Mouse (Mus musculus) 416B (cell line): ENCODE results near the gene Rprd1b.
"Not testable (repeated sequence)": the region's sequence is repeated elsewhere in the genome, so short reads cannot be mapped to it uniquely, and the experiment has no call there.

Source experiments
- DNase-seq: peaks from one replicate; pipeline ENCODE4 v3.0.0; 2011; ENCODE audit warnings: low read depth

Rprd1b gene

DNA sequence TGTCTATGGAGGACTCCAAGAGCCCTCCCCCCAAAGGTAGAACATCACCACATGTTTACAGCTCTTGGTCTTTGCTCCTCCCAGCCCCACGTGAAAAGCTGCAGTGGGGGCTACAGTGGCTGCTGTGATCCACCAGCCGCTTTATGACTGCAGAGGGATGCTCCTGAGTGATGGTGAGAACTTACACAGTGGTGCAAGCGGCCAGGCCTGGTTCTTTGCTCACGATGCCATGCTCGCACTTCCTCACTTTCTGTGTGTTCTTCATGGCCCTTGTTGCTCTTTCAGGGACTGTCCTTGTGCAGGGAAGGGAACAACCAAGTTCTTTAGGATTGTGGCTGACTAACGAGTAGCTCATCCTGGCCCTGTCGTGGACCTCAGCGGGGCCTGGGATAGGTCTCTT lies 15.2 kb downstream of the Rprd1b start:
- DNase-seq: no peak

GRCm38 (mm10) chr2:158046186-158046585 lies 17.9 kb downstream of the Rprd1b start:
- no peak for DNase-seq

DNA sequence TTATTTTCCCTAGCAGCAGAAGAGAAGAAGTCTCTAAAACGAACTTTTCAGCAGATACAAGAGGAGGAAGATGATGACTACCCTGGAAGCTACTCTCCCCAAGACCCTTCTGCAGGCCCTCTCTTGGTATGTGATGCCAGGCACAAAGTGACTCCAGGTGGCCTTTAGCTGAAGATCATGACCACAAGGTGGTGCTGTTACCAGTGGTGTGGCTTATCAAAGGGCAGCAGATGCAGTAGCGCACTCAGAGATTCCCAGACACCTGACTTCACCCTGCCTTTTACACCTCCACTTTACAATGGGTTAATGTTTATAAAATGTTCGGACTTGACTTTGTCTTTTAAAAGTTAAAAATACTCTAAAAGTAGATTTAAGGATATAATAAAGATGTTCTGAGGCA lies 19.6 kb downstream of the Rprd1b start:
- peak; percentile 60 for DNase-seq

DNA sequence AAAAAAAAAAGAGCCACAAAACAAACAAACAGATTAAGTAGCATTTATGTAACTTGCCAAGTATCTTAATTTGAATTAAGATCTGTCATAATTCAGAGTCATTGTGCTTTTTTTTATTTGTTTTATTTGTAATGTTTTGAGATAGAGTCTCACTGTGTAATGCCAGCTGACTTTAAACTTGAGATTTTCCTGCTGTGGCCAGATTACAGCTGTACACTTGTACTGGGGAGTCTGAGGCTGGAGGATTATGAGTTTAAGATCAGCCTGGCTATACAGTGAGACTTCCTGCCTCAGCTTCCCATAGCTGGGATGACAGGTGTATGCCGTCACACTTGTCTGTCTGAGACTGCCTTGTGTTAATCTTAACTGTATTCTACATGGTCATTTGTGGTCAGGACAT lies 20.4 kb downstream of the Rprd1b start:
- no peak for DNase-seq

- DNase-seq: no peak
Measured at GRCm38 (mm10) chr2:158050116-158050515, 21.8 kb downstream of the Rprd1b start.

DNA sequence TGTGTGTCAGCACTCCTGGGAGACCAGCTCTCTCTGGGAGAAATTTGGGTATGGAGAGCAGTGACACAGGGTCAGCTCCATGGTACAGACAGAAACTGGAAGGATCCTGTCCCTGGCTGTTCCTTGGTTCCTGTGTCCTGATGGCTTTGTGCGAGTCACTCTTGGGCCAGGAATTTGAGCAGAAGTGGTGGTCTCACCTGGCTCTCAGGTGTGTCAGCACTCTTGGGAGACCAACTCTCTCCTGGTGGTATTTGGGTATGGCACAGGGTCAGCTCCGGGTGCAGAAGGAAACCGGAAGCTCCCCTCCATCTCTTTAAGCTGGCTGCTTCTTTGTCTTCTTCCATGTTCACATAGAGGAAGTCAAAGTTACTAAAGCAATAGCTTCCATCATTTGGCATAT lies 26.3 kb downstream of the Rprd1b start:
- DNase-seq: no peak

GRCm38 (mm10) chr2:158055383-158055782 lies 27.1 kb downstream of the Rprd1b start:
- not testable (repeated sequence) for DNase-seq

- no peak for DNase-seq
Measured at GRCm38 (mm10) chr2:158057030-158057429, 28.7 kb downstream of the Rprd1b start.

DNA sequence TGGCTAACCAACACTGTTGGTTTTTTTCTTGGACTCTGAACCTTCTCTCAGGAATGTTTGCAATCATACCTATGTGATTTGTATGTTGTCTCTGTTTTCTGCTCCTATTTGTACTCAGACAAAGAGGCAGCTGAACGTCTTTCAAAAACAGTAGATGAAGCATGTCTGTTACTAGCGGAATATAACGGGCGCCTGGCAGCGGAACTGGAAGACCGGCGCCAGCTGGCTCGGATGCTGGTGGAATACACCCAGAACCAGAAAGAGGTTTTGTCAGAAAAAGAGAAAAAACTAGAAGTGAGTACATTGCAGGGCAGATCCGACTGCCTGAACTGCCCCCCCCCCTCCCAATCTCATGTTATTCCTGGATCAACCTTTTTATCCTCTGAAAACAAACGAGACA lies 30.2 kb downstream of the Rprd1b start:
- no peak for DNase-seq

GRCm38 (mm10) chr2:158059666-158060105 lies 31.4 kb downstream of the Rprd1b start:
- peak; percentile 73 for DNase-seq

DNA sequence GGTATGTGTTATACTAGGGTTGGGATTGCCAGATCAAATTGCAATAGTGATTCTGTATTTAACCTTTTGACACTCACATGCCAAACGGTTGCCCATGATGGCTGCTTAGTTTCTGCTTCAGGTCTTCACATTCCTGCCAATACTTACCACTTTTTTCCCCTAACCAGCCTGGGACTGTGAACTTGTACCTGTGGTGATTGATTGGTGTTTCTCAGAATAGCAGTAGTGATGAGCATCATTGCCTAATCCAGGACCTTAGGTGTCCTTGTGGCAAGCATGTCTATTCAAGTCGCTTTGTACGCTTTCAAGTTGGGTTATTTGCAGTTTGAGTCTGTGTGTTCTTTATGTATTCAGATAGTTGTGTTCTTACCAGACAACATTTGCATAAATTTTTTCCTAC lies 34.7 kb downstream of the Rprd1b start:
- DNase-seq: no peak

DNA sequence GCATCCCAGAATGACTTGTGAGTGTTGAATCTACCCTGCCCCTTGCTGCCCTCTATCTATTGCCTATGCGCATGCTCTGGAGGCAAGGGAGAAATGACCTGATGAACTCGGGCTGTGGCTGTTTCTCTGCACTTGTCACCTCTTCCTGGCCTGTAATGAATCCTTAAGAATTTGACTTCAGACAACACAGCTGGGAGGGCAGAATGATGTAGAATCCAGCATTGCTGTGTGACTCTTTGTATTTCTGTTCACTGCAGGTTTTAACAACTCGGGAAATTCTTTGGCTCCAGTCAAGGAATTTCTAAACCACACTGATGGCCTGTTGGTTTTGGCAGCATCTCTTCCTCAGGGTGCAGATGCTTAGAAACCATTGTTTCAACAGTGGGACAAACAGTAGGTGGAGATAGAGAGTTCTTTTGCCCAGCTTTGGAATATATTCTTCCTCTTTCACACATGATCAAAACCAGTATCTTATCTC lies 36.3 kb downstream of the Rprd1b start:
- peak; percentile 38 for DNase-seq

DNA sequence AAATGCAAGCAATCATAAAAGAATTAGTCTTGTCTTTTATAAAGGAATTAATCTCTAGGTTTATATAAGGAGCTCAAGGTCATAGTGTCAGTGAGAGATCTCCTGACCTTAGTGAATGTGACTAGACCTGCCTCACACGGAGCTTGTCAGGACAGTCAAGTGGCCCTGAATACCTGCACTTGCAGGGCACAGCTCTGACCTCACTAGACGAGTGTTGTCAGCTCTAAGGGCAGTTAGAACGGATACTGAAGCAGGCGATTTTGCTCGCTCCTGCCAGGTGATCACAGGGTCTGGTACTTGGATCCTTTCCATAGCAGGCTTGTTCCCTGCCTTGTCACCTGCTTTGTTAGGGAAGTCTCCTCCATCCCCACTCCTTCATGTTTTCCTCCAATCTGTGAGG lies 36.8 kb downstream of the Rprd1b start:
- DNase-seq: no peak

GRCm38 (mm10) chr2:158066456-158066855 lies 38.2 kb downstream of the Rprd1b start:
- no peak for DNase-seq

GRCm38 (mm10) chr2:158067260-158067824 lies 39.0 kb downstream of the Rprd1b start:
- DNase-seq: no peak

DNA sequence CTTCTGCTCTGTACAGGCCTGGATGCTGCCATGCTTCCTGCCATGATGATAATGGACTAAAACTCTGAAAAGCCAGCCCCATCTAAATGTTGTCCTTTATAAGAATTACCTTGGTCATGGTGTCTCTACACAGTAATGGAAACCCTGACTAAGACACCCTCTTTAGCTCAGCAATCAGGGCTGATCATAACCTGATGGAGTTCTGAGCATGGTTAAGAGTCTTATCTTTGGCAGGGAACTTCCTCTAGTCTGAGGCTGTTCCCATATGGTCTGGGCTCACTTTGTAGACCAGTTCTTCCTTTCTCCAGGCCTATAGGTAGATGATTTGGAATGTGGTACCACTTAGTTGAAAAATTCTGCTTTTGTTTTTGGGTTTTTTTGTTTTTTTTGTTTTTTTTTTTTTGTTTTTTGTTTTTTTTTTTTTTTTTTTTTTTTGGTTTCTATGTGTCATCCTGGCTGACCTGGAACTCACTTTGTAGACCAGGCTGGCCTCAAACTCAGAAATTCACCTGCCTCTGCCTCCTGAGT lies 40.2 kb downstream of the Rprd1b start:
- peak; percentile 69 for DNase-seq

DNA sequence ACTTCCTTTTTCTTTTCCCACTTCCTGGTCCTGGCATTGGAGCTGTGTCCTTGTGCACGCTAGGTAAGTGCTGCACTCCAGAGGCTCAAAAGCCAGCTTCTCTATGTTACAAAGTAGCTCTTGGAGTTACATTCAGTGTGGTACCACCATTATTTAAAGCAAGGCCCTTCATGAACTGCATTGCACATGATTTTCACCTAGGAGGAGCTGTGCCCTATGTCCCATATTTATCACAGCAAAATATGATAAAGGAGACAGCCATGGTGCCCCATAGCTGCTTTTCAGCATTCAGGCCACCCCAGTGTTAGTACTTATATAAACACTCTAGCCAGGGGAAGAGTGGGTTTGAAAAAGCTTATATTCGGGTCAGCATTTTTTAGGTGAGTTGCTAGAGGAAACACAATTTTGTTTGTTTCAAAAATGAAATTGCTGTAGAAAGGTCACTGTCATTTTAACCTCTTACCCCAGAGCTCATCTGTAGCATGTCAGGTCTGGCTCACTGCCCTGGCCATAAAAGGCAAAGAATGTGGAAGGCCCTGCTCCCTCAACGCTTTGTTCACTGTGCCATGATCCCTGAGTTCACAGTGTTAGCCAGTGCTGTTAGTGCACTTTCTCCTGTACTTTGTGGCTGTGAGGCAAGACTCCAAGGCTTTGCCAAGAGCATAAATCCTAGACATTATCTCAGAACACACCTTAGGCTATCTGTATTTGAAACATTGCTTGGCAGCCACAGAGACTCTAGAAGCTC lies 42.8 kb downstream of the Rprd1b start:
- DNase-seq: no peak

DNA sequence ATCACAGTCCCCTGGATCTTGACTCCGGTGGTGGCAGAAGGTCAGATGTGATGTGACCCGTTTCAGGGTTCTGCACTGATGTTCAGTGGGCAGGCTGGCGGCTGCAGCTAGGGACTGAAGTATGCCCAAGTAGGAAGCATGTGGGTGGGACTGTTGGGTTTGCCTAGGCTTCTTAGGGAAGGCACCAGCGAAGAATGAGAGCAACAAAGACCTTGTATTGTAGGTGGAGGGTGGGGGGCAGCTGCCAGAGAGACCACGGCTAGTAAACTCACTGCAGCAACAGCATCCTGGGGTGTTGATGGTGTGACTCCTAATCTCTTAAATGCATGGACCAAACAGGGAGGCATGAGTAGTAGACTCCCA lies 43.3 kb downstream of the Rprd1b start:
- no peak for DNase-seq

DNA sequence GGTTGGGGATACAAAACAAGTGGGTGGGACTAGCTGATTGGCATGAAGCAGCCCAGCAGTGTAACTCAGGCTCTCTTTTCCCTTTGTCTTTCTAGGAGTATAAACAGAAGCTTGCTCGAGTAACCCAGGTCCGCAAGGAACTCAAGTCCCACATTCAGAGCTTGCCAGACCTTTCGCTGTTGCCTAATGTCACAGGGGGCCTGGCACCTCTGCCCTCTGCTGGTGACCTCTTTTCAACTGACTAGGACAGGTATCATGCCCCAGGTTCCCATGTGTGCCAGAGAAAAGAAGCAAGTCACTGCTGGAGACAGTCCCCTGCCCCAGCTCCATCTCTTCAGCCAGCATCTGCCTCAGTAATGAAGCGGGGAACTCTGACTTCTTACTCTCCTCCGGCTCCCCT lies 46.5 kb downstream of the Rprd1b start:
- DNase-seq: no peak

- peak; percentile 65 for DNase-seq
Measured at GRCm38 (mm10) chr2:158076690-158077089, 48.4 kb downstream of the Rprd1b start.

DNA sequence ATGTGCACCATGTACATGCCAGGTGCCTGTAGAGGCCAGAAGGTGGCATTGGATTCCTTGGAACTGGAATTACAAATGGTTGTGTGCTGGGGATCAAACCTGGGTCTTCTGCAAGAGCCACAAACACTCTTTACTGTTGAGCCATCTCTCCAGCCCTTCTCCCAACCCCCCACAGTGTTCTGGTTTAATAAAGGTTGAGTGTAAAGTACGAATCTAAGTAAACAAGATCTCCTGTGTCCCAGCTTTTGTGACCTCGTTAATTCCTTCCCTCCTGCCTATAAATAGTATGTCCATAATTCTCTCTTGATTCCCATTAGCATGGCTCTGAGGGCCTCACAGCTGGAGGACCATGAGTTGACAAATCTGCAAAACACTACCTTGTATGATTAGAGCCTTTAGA lies 49.7 kb downstream of the Rprd1b start:
- no peak for DNase-seq

GRCm38 (mm10) chr2:158078971-158079370 lies 50.7 kb downstream of the Rprd1b start:
- DNase-seq: no peak

- DNase-seq: peak; percentile 13
Measured at GRCm38 (mm10) chr2:158079843-158080395, 51.6 kb downstream of the Rprd1b start.
